Mouse (Mus musculus) activated CD4-positive, CD25-positive, alpha-beta regulatory T cell (primary cell): ENCODE results near the gene Cfp. TPM values are rescaled to one million over a fixed set of nuclear protein-coding genes. Genes with fewer than 3 reads are reported as not detected.

Experiments used
- polyA plus RNA-seq, 2 experiments: library from polyadenylated mRNA; unstranded; fragments of 100-300 nt; shearing (Covaris generic); gene quantifications; one replicate each; pipeline ENCODE4 v1.2.1; 2017

The Cfp gene
- polyA plus RNA-seq: 10 to 100 TPM in 1 of 2 experiments, 1 to 10 TPM in 1; 6.3 to 19.2 TPM

GRCm38 (mm10) chrX:20931364-20931763 lies at the start of gene Cfp:
Gene Cfp, minus strand, starts transcription at chrX:20931555.

GRCm38 (mm10) chrX:20961477-20962378 lies 30.4 kb upstream of the Cfp start, which contains the start of gene Uxt:
Gene Uxt, minus strand, starts transcription at chrX:20962017.

GRCm38 (mm10) chrX:20950191-20950880 lies 19.0 kb upstream of the Cfp start, which contains the start of gene Elk1:
Gene Elk1, minus strand, starts transcription at chrX:20950608.

GRCm38 (mm10) chrX:20920844-20921364 lies 10.5 kb downstream of the Cfp start, which contains the start of gene Syn1:
Gene Syn1, minus strand, starts transcription at chrX:20921004.

Other genes starting within 250 kb of the Cfp start
- 10 to 100 TPM; 58.2 to 67.7 TPM for gene Cdk16, start 243.6 kb downstream of the Cfp start, polyA plus RNA-seq
- gene Usp11, start 227.6 kb downstream of the Cfp start, polyA plus RNA-seq: 10 to 100 TPM in 1 of 2 experiments, 1 to 10 TPM in 1; 5.9 to 13.9 TPM
- 100 to 1,000 TPM; 133 to 139 TPM for gene Araf, start 133.7 kb downstream of the Cfp start, polyA plus RNA-seq
- 1 to 10 TPM in 1 of 2 experiments, not detected in 1; 1.5 TPM for gene Timp1, start 61.4 kb downstream of the Cfp start, polyA plus RNA-seq
- under 1 TPM; 0.32 to 0.33 TPM for gene Syn1, start 10.6 kb downstream of the Cfp start, polyA plus RNA-seq
- gene Elk1, start 19.1 kb upstream of the Cfp start, polyA plus RNA-seq: 1 to 10 TPM; 6.4 to 8.5 TPM
- gene Uxt, start 30.5 kb upstream of the Cfp start, polyA plus RNA-seq: 10 to 100 TPM; 46.3 to 62.6 TPM
- 10 to 100 TPM; 10.3 to 14.3 TPM for gene Zfp182, start 130.8 kb upstream of the Cfp start, polyA plus RNA-seq
- gene Spaca5, start 136.9 kb upstream of the Cfp start, polyA plus RNA-seq: not detected
- gene Zfp300, start 158.0 kb upstream of the Cfp start, polyA plus RNA-seq: 1 to 10 TPM; 1.2 to 3.2 TPM
- not detected for gene Ssxa1, start 184.3 kb upstream of the Cfp start, polyA plus RNA-seq
- gene Gm21876, start 244.1 kb upstream of the Cfp start, polyA plus RNA-seq: not detected